Mouse (Mus musculus) cerebellum, adult 11 months (tissue): ENCODE results near the gene Fam160a1.

Source experiments
- DNase-seq: peaks from one replicate; pipeline ENCODE4 v3.0.0; 2022

Gene Fam160a1

DNA sequence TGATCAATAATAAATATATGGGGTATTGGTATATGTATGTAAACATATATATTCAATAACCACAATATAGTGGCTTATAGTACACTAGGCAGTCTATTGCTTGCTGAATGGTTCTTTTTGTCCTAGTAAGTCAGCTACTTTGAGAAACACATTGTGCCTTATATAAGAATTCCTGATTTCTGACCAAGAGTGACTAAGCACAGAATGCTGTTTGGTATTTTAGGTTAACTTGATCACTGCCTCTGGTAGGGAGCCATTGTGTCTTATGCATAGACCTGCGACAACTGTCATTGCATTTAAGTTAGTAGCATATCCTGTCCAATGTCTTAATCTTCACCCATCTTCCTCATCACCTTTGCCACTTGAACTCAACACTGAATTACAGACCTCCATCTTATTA is 197.3 kb downstream of the Fam160a1 start:
- no peak for DNase-seq

DNA sequence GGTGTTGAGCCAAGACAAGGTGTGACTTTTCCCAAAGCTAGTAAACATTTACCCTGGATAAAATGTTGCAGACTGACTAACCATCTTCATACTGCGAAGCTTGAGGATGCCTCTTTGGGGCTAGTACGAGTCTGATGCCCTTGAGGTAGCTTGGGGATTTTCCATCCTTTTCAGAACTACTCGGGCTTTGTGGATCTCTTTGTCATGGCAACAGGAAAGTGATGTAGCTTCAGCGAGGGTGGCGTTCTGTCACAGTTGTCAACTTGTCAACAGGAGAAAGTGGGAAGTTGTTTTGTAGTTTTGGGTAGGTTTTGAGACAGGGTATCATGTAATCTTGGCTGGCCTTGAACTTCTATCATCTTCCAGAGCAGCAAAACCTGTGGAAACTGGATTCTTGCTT is 197.7 kb downstream of the Fam160a1 start:
- no peak for DNase-seq

DNA sequence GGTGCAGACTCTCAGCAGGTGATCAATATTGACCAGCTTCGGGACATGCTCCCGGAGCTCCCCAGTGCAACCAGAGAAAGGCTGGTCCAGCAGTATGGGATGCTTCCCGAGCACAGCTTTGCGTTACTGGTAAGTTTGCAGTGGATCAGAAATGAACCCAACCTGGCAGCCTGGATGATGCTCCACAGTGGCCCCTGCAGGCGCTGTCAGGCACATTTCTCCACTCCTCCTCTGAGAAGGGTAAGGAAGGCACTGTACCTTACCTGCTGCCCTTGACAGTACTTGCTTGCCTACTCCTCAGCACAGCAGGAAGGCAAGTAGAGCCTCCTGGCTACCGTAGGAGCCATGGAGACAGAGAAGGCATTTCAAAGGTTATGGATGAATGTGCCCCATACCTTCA is 198.2 kb downstream of the Fam160a1 start:
- DNase-seq: no peak

DNA sequence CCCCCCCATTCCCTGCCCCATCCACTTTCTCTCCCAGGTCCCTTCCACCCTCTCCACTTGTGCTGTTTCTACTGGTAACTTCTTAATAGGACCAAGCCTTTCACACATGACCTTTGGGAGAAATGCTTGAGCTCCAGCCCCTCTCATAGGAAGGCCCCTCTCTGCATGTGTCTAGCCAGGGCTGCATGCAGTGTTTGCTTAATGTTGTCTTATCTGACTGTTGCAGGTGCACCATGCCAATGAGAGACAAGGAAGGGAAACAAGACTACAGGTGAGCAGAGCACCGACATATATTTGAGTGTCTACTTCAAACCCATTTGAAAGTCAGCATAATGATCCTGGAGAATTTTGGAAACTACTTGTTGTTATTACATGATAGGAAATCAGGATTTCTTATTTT is 200.7 kb downstream of the Fam160a1 start:
- no peak for DNase-seq
